Mouse (Mus musculus) liver, postnatal 0 days (tissue): ENCODE measurements at regions not wholly inside any gene's neighbourhood (a gene's known extent, or its start where the extent isn't known, plus 50 kb on each side); places are given as distances from the start of the nearest gene placed in this dataset.

Experiments used
- ATAC-seq: fragments of 200-750 bp; cut with Nextera tagmentation; 2 replicates; pipeline ENCODE4 v1.8.0; 2017; ENCODE audit warnings: mild to moderate bottlenecking, moderate library complexity
- DNase-seq: peaks from one replicate; pipeline ENCODE4 v3.0.0-alpha.2; 2016
- H3K27ac ChIP-seq: fragments of 300-500 bp; sonication (generic); 2 replicates; pipeline ENCODE4 v1.5.1; 2014; ENCODE audit warnings: antibody characterized with exemption, moderate library complexity, mild to moderate bottlenecking, low read depth
- H3K27me3 ChIP-seq: fragments of 300-500 bp; sonication (generic); 2 replicates; pipeline ENCODE4 v1.6.1; 2014; ENCODE audit warnings: low read length, control low read depth, mixed read lengths; ENCODE audit not compliant: insufficient read depth
- H3K36me3 ChIP-seq: fragments of 300-500 bp; sonication (generic); replicated peaks from 2 replicates; pipeline ENCODE4 v1.6.1; 2014; ENCODE audit warnings: mild to moderate bottlenecking, control low read depth, low read length, moderate library complexity, mixed read lengths; ENCODE audit not compliant: insufficient read depth
- H3K4me1 ChIP-seq: fragments of 300-500 bp; sonication (generic); 2 replicates; pipeline ENCODE4 v1.6.1; 2014; ENCODE audit warnings: antibody characterized with exemption, mild to moderate bottlenecking, control low read depth; ENCODE audit not compliant: insufficient read depth
- H3K4me2 ChIP-seq: fragments of 300-500 bp; sonication (generic); 2 replicates; pipeline ENCODE4 v1.6.1; 2014; ENCODE audit warnings: low read depth, mild to moderate bottlenecking, low read length, moderate library complexity, mixed read lengths
- H3K4me3 ChIP-seq: fragments of 300-500 bp; sonication (generic); 2 replicates; pipeline ENCODE4 v1.5.1; 2014; ENCODE audit warnings: low read depth, low read length
- H3K9ac ChIP-seq: fragments of 300-500 bp; sonication (generic); replicated peaks from 2 replicates; pipeline ENCODE4 v1.6.1; 2014; ENCODE audit warnings: mild to moderate bottlenecking, moderate library complexity
- H3K9me3 ChIP-seq: fragments of 300-500 bp; sonication (generic); 2 replicates; pipeline ENCODE4 v1.6.1; 2016; ENCODE audit warnings: mild to moderate bottlenecking, control low read depth, low read length, mixed read lengths
- CTCF ChIP-seq: sonication (generic); IDR thresholded peaks from 2 replicates; pipeline ENCODE4 v1.5.1; 2016; ENCODE audit warnings: antibody characterized with exemption, low read depth
- EP300 ChIP-seq: IDR thresholded peaks from 2 replicates; pipeline ENCODE4 v1.6.1; 2016; ENCODE audit warnings: antibody characterized with exemption, low read depth, mild to moderate bottlenecking
- WGBS: fragments of 180-500 bp; shearing (Covaris S2); extraction: QIAGEN DNeasy Blood & Tissue Kit; methylation state at CpG from one replicate; pipeline ENCODE4 v1.1.7; 2014; ENCODE audit not compliant: insufficient replicate concordance; 5-methylcytosine and 5-hydroxymethylcytosine counted together

GRCm38 (mm10) chr17:48823921-48824320 is 108.3 kb upstream of the Lrfn2 start:
- Histone ChIP-seq H3K9ac (no peak overlapping the region), H3K36me3 (no peaks in the 10 kb centered on the region), H3K9me3 (no peaks in the 10 kb centered on the region), H3K27ac (no peak overlapping the region), H3K4me3 (no peak overlapping the region), H3K4me2 (no peak overlapping the region), H3K4me1 (no peaks in the 10 kb centered on the region), H3K27me3 (no peaks in the 10 kb centered on the region)
- no peak for DNase-seq
- no peak for TF ChIP-seq CTCF
- no peak for TF ChIP-seq EP300
- WGBS, result 84% methylated on average over 9 of the region's 9 CpGs
- ATAC-seq, result no peak

DNA sequence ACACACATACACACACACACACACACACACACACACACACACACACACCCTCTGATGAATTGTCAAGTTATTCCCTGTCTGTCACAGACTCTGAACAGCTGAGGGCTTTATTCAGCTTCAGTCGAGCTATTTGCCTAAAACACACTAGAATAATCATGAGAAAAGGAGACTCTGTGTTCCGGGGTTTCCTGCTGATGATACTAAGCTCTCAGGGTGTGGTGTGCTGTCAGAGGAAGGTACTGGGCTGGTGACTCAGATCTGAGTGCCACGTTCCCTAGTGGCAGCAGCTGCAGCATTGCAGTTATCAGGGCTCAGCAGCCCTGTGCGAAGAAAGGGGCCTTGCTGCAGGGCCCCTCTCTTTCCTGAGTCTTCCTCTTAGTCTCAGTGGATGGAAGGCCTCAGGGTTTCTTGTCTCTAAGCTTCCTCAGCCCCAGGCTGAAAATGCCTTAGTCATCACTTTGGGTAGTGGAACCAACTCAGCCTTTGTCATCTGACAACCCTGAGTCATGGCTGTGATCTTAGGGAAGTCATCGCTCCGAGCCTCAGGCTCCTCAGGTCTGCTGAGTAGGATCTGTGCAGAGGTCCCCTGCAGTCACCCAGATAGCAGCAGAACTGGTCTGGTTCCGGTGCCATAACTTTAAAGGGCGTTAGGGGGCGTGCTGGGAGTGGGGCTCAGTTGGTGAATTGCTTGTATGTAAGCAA is 106.8 kb upstream of the Lrfn2 start:
- WGBS, result 48% methylated on average over 9 of the region's 9 CpGs
- no peak overlapping the region for H3K4me2 ChIP-seq
- H3K9ac ChIP-seq, result no peak overlapping the region
- ATAC-seq (no peak), DNase-seq (no peak)
- no peak overlapping the region for H3K27ac ChIP-seq
- H3K36me3 ChIP-seq, result no peaks in the 10 kb centered on the region
- no peak for TF ChIP-seq EP300
- no peak for TF ChIP-seq CTCF
- H3K4me1 ChIP-seq, result no peaks in the 10 kb centered on the region
- no peak overlapping the region for H3K4me3 ChIP-seq
- no peaks in the 10 kb centered on the region for H3K27me3 ChIP-seq
- H3K9me3 ChIP-seq, result no peaks in the 10 kb centered on the region

GRCm38 (mm10) chr17:48838297-48838979 is 93.7 kb upstream of the Lrfn2 start:
- no peaks in the 10 kb centered on the region for H3K27me3 ChIP-seq

DNA sequence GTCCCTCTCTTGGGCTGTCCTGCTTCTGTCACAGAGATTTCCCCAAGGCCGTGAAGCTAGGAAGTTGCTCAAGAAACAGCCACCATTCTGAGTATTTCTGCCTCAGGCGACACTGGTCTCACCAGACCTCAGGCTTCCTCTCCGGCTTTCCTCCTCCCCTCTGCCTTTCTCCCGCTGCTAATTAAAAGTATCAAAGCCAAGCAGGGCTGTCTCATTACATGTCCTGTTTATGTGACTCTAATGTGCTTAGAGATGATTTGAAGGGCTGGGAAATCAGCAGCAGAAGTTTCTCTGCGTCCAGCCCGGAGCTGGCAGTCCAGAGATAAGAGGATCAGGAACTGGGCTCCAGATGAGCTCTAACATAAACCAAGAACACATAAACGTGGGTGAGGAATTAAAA is 84.3 kb upstream of the Lrfn2 start:
- no peak overlapping the region for H3K4me3 ChIP-seq
- no peaks in the 10 kb centered on the region for H3K9me3 ChIP-seq
- DNase-seq, result no peak
- TF ChIP-seq EP300 (no peak), CTCF (no peak)
- no peaks in the 10 kb centered on the region for H3K36me3 ChIP-seq
- ATAC-seq, result no peak
- no peaks in the 10 kb centered on the region for H3K4me1 ChIP-seq
- H3K9ac ChIP-seq, result no peak overlapping the region
- H3K27me3 ChIP-seq, result no peaks in the 10 kb centered on the region
- no peak overlapping the region for H3K27ac ChIP-seq
- H3K4me2 ChIP-seq, result no peak overlapping the region
- WGBS, result 47% methylated on average over 7 of the region's 7 CpGs

More at GRCm38 (mm10) chr17:48838297-48838979, 93.7 kb upstream of the Lrfn2 start:
- Histone ChIP-seq H3K4me3 (no peak overlapping the region), H3K27ac (no peak overlapping the region), H3K4me2 (no peak overlapping the region), H3K9me3 (no peaks in the 10 kb centered on the region), H3K9ac (no peak overlapping the region), H3K36me3 (no peaks in the 10 kb centered on the region), H3K4me1 (no peaks in the 10 kb centered on the region)
- ATAC-seq (no peak), DNase-seq (no peak)
- TF ChIP-seq EP300, result no peak
- TF ChIP-seq CTCF, result no peak
- 75% methylated on average over 20 of the region's 20 CpGs for WGBS

DNA sequence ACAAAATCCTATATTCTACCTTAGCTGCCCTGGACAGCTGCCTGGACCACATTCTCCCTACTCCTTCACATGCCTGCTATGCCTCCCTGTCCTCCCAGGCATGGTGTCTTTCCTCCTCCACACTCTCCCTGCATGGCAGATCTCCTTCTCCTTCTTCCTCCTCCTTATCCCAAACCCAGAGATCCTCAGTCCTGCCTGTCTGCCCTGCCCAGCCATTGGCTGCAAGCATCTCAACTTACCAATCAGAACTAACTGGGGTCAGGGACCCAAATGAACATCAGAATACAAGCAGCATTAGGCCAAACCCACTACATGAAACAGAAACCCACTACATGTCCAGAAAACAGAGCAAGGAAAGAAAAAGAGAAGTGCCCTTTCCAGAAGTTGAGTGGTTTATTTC is 81.3 kb upstream of the Lrfn2 start:
- no peak for ATAC-seq
- Histone ChIP-seq H3K27me3 (no peaks in the 10 kb centered on the region), H3K36me3 (no peaks in the 10 kb centered on the region), H3K4me3 (no peak overlapping the region), H3K4me2 (no peak overlapping the region), H3K9me3 (no peaks in the 10 kb centered on the region), H3K9ac (no peak overlapping the region), H3K4me1 (no peaks in the 10 kb centered on the region), H3K27ac (no peak overlapping the region)
- no peak for DNase-seq
- TF ChIP-seq EP300, result no peak
- no peak for TF ChIP-seq CTCF

GRCm38 (mm10) chr17:48858891-48859290 is 73.3 kb upstream of the Lrfn2 start:
- Histone ChIP-seq H3K36me3 (no peaks in the 10 kb centered on the region), H3K27ac (no peak overlapping the region), H3K9ac (no peak overlapping the region), H3K9me3 (no peaks in the 10 kb centered on the region), H3K4me1 (no peaks in the 10 kb centered on the region), H3K4me2 (no peak overlapping the region), H3K4me3 (no peak overlapping the region), H3K27me3 (no peaks in the 10 kb centered on the region)
- DNase-seq, result no peak
- 45% methylated on average over 6 of the region's 6 CpGs for whole genome bisulfite sequencing
- TF ChIP-seq CTCF (no peak), EP300 (no peak)
- ATAC-seq, result no peak
